Mouse (Mus musculus): ENCODE measurements around the gene Enpp1. TPM values are rescaled to one million over a fixed set of nuclear protein-coding genes. Genes with fewer than 3 reads are reported as not detected.

The Enpp1 gene
- polyA plus RNA-seq, 1 experiment from 2014 or later, result 1.4 TPM

DNA sequence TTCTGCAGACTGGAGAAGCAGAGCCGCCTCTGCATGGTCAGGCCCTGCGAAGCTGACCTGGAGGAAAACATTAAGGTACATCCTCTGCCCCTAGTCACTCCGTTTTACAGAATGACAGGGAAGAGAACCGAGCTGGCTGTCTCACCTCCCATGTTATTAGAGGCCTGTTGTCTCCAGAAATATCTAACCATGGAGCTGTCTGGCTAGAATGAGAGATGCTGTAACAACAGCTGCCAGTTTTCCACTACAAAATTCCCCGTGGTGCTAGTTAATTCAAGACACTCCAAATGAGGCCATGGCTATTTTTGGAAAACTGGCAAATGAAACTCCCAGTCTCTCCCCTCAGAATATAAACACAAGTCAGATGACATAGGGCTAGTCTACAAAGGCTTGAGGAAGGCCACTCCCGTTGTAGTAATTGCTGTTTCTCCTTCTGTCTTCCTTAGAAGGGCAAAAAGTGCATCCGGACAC lies 115.1 kb downstream of the Enpp1 start:
- Histone ChIP-seq H3K27ac (replicated peaks; ENCODE audit: low read depth, low read length) (no peak overlapping the region), H3K4me1 (ENCODE audit: control insufficient read depth, insufficient read depth, low read length) (peaks cover 3% of the 10 kb centered on the region)

GRCm38 (mm10) chr10:24596003-24596868 lies 115.7 kb downstream of the Enpp1 start:
- peak overlapping the region; percentile 76 for H3K4me2 ChIP-seq (ENCODE audit: low read depth, low read length)
- peak; percentile 13 for DNase-seq (ENCODE audit: low spot score)
- WGBS, result 14% methylated on average over 31 of the region's 31 CpGs
- peaks cover 3% of the 10 kb centered on the region for H3K4me1 ChIP-seq (ENCODE audit: control insufficient read depth, insufficient read depth, low read length)
- H3K27ac ChIP-seq (replicated peaks; ENCODE audit: low read depth, low read length), result peak overlapping the region; percentile 87
- no peaks in the 10 kb centered on the region for H3K36me3 ChIP-seq (replicated peaks; ENCODE audit: control insufficient read depth, insufficient read depth, low read depth, low read length)
- H3K9ac ChIP-seq (replicated peaks; ENCODE audit: low read length), result peak overlapping the region; percentile 82
- peak; percentile 37; the same call in 1 of the 2 replicates for ATAC-seq (replicated peaks; ENCODE audit: insufficient number of reproducible peaks, low FRiP score, low TSS enrichment, low read depth)
- H3K9me3 ChIP-seq (replicated peaks; ENCODE audit: control insufficient read depth, low read length), result no peaks in the 10 kb centered on the region
- H3K4me3 ChIP-seq (ENCODE audit: low read depth, low read length), result peak overlapping the region; percentile 74
- H3K27me3 ChIP-seq (ENCODE audit: control insufficient read depth, insufficient read depth, low read length), result no peaks in the 10 kb centered on the region

More for the DNA sequence above, 115.1 kb downstream of the Enpp1 start:
- H3K36me3 ChIP-seq (replicated peaks; ENCODE audit: control insufficient read depth, insufficient read depth, low read depth, low read length), result no peaks in the 10 kb centered on the region
- H3K27me3 ChIP-seq (ENCODE audit: control insufficient read depth, insufficient read depth, low read length), result no peaks in the 10 kb centered on the region
- no peak for ATAC-seq (replicated peaks; ENCODE audit: insufficient number of reproducible peaks, low FRiP score, low TSS enrichment, low read depth)
- H3K9me3 ChIP-seq (replicated peaks; ENCODE audit: control insufficient read depth, low read length), result no peaks in the 10 kb centered on the region
- H3K9ac ChIP-seq (replicated peaks; ENCODE audit: low read length), result no peak overlapping the region
- no peak for DNase-seq (ENCODE audit: low spot score)
- 53% methylated on average over 7 of the region's 7 CpGs for WGBS
- peak overlapping the region; percentile 76 for H3K4me2 ChIP-seq (ENCODE audit: low read depth, low read length)
- peak overlapping the region; percentile 74; the same call in 1 of the 2 replicates for H3K4me3 ChIP-seq (ENCODE audit: low read depth, low read length)

- WGBS, result under 1% methylated on average over 52 of the region's 53 CpGs
- Histone ChIP-seq H3K27ac (replicated peaks; ENCODE audit: low read depth, low read length) (peak within 1 kb of the TSS; percentile 87), H3K4me3 (ENCODE audit: low read depth, low read length) (peak within 1 kb of the TSS; percentile 74), H3K9me3 (replicated peaks; ENCODE audit: control insufficient read depth, low read length) (no peaks in the 10 kb centered on the region), H3K36me3 (replicated peaks; ENCODE audit: control insufficient read depth, insufficient read depth, low read depth, low read length) (no peaks in the 10 kb centered on the region), H3K9ac (replicated peaks; ENCODE audit: low read length) (peak within 1 kb of the TSS; percentile 82), H3K4me1 (ENCODE audit: control insufficient read depth, insufficient read depth, low read length) (peaks cover 3% of the 10 kb centered on the region), H3K27me3 (ENCODE audit: control insufficient read depth, insufficient read depth, low read length) (no peaks in the 10 kb centered on the region), H3K4me2 (ENCODE audit: low read depth, low read length) (peak within 1 kb of the TSS; percentile 76)
- peak; percentile 84 for DNase-seq (ENCODE audit: low spot score)
- ATAC-seq (replicated peaks; ENCODE audit: insufficient number of reproducible peaks, low FRiP score, low TSS enrichment, low read depth), result peak; percentile 88
These were observed 116.5 kb downstream of the Enpp1 start, which contains the start of gene Ccn2 for GRCm38 (mm10) chr10:24595250-24596002. Ccn2 (plus strand) TSS chr10:24595442.

DNA sequence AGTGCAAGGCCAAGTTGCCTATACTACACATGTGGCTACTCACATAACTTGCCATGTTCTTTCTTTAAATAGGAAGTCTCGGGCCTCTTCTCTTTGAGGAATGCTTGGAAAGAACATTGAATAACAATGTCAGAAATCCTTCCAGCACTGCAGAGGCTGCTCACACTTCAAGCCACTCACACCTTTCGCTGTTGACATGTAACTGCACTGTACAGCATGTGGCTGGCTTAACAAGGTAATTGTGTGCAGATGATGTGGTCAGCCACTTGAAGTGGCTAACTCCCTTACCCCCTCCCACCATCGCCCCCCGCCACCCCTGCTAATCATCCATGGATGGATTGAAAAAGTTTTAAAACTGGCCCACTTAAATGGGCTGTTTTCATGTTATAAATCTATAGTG lies 118.4 kb downstream of the Enpp1 start:
- Histone ChIP-seq H3K4me2 (ENCODE audit: low read depth, low read length) (no peak overlapping the region), H3K27ac (replicated peaks; ENCODE audit: low read depth, low read length) (no peak overlapping the region), H3K36me3 (replicated peaks; ENCODE audit: control insufficient read depth, insufficient read depth, low read depth, low read length) (no peaks in the 10 kb centered on the region), H3K27me3 (ENCODE audit: control insufficient read depth, insufficient read depth, low read length) (no peaks in the 10 kb centered on the region), H3K4me1 (ENCODE audit: control insufficient read depth, insufficient read depth, low read length) (peaks cover 3% of the 10 kb centered on the region), H3K9ac (replicated peaks; ENCODE audit: low read length) (no peak overlapping the region), H3K4me3 (ENCODE audit: low read depth, low read length) (no peak overlapping the region), H3K9me3 (replicated peaks; ENCODE audit: control insufficient read depth, low read length) (no peaks in the 10 kb centered on the region)
- DNase-seq (ENCODE audit: low spot score) (peak; percentile 64), ATAC-seq (replicated peaks; ENCODE audit: insufficient number of reproducible peaks, low FRiP score, low TSS enrichment, low read depth) (no peak)
- 43% methylated on average over 4 of the region's 4 CpGs for WGBS

GRCm38 (mm10) chr10:24592969-24593368 lies 119.0 kb downstream of the Enpp1 start:
- H3K4me1 ChIP-seq (ENCODE audit: control insufficient read depth, insufficient read depth, low read length), result peaks cover 3% of the 10 kb centered on the region
- WGBS, result 70% methylated on average over 7 of the region's 7 CpGs

GRCm38 (mm10) chr10:24592318-24592717 lies 119.6 kb downstream of the Enpp1 start:
- ATAC-seq (replicated peaks; ENCODE audit: insufficient number of reproducible peaks, low FRiP score, low TSS enrichment, low read depth) (no peak), DNase-seq (ENCODE audit: low spot score) (no peak)
- H3K27ac ChIP-seq (replicated peaks; ENCODE audit: low read depth, low read length), result no peak overlapping the region
- no peaks in the 10 kb centered on the region for H3K36me3 ChIP-seq (replicated peaks; ENCODE audit: control insufficient read depth, insufficient read depth, low read depth, low read length)
- no peaks in the 10 kb centered on the region for H3K9me3 ChIP-seq (replicated peaks; ENCODE audit: control insufficient read depth, low read length)
- H3K9ac ChIP-seq (replicated peaks; ENCODE audit: low read length), result no peak overlapping the region
- WGBS, result 43% methylated on average over 2 of the region's 2 CpGs
- H3K4me1 ChIP-seq (ENCODE audit: control insufficient read depth, insufficient read depth, low read length), result peaks cover 3% of the 10 kb centered on the region
- H3K4me3 ChIP-seq (ENCODE audit: low read depth, low read length), result no peak overlapping the region
- H3K27me3 ChIP-seq (ENCODE audit: control insufficient read depth, insufficient read depth, low read length), result no peaks in the 10 kb centered on the region
- no peak overlapping the region for H3K4me2 ChIP-seq (ENCODE audit: low read depth, low read length)

More at GRCm38 (mm10) chr10:24592969-24593368, 119.0 kb downstream of the Enpp1 start:
- Histone ChIP-seq H3K4me3 (ENCODE audit: low read depth, low read length) (no peak overlapping the region), H3K27ac (replicated peaks; ENCODE audit: low read depth, low read length) (no peak overlapping the region), H3K4me2 (ENCODE audit: low read depth, low read length) (no peak overlapping the region), H3K27me3 (ENCODE audit: control insufficient read depth, insufficient read depth, low read length) (no peaks in the 10 kb centered on the region), H3K9ac (replicated peaks; ENCODE audit: low read length) (no peak overlapping the region), H3K9me3 (replicated peaks; ENCODE audit: control insufficient read depth, low read length) (no peaks in the 10 kb centered on the region), H3K36me3 (replicated peaks; ENCODE audit: control insufficient read depth, insufficient read depth, low read depth, low read length) (no peaks in the 10 kb centered on the region)
- no peak for ATAC-seq (replicated peaks; ENCODE audit: insufficient number of reproducible peaks, low FRiP score, low TSS enrichment, low read depth)
- no peak for DNase-seq (ENCODE audit: low spot score)

- H3K27ac ChIP-seq (replicated peaks; ENCODE audit: low read depth, low read length), result no peak overlapping the region
These were observed 120.2 kb downstream of the Enpp1 start for GRCm38 (mm10) chr10:24591741-24592140.

More at GRCm38 (mm10) chr10:24591741-24592140, 120.2 kb downstream of the Enpp1 start:
- H3K4me3 ChIP-seq (ENCODE audit: low read depth, low read length), result no peak overlapping the region
- H3K36me3 ChIP-seq (replicated peaks; ENCODE audit: control insufficient read depth, insufficient read depth, low read depth, low read length), result no peaks in the 10 kb centered on the region
- no peak for DNase-seq (ENCODE audit: low spot score)
- H3K27me3 ChIP-seq (ENCODE audit: control insufficient read depth, insufficient read depth, low read length), result no peaks in the 10 kb centered on the region
- H3K9ac ChIP-seq (replicated peaks; ENCODE audit: low read length), result no peak overlapping the region
- ATAC-seq (replicated peaks; ENCODE audit: insufficient number of reproducible peaks, low FRiP score, low TSS enrichment, low read depth), result no peak
- WGBS, result 53% methylated on average over 5 of the region's 5 CpGs
- no peaks in the 10 kb centered on the region for H3K9me3 ChIP-seq (replicated peaks; ENCODE audit: control insufficient read depth, low read length)
- peaks cover 3% of the 10 kb centered on the region for H3K4me1 ChIP-seq (ENCODE audit: control insufficient read depth, insufficient read depth, low read length)
- H3K4me2 ChIP-seq (ENCODE audit: low read depth, low read length), result no peak overlapping the region

Measured in embryonic facial prominence, embryonic 11.5 days (tissue).